Mouse (Mus musculus): ENCODE results near the gene Fgf14.
A peak's percentile ranks its signal among the peaks of the same experiment; 100 is the strongest.
"Not testable (repeated sequence)": the region's sequence is repeated elsewhere in the genome, so short reads cannot be mapped to it uniquely, and the experiment has no call there.

Fgf14 gene

GRCm38 (mm10) chr14:124676506-124677177, at the start of gene Fgf14:
Gene Fgf14, minus strand, starts transcription at chr14:124677127.
- DNase-seq (ENCODE audit: low read depth, low spot score) = no peak

GRCm38 (mm10) chr14:124677379-124677778, 452 bp upstream of the Fgf14 start:
- DNase-seq (ENCODE audit: low read depth, low spot score) = no peak

GRCm38 (mm10) chr14:124675654-124676505, 1.0 kb downstream of the Fgf14 start:
- DNase-seq (ENCODE audit: low read depth, low spot score) = no peak

GRCm38 (mm10) chr14:124675142-124675653, 1.7 kb downstream of the Fgf14 start:
- peak; percentile 25 for DNase-seq (ENCODE audit: low read depth, low spot score)

GRCm38 (mm10) chr14:124674536-124675141, 2.3 kb downstream of the Fgf14 start:
- DNase-seq (ENCODE audit: low read depth, low spot score) = no peak

GRCm38 (mm10) chr14:124669739-124670138, 7.2 kb downstream of the Fgf14 start:
- peak; percentile 76 for DNase-seq (ENCODE audit: low read depth, low spot score)

GRCm38 (mm10) chr14:124642822-124643221, 34.1 kb downstream of the Fgf14 start:
- no peak for DNase-seq (ENCODE audit: low read depth, low spot score)

- DNase-seq (ENCODE audit: low read depth, low spot score) = no peak
These were observed 42.0 kb downstream of the Fgf14 start for GRCm38 (mm10) chr14:124634881-124635280.

- no peak for DNase-seq (ENCODE audit: low read depth, low spot score)
These were observed 63.5 kb downstream of the Fgf14 start for GRCm38 (mm10) chr14:124613473-124613872.

- no peak for DNase-seq (ENCODE audit: low read depth, low spot score)
These were observed 70.8 kb downstream of the Fgf14 start for GRCm38 (mm10) chr14:124606036-124606711.

GRCm38 (mm10) chr14:124605031-124605743, 71.7 kb downstream of the Fgf14 start:
- DNase-seq (ENCODE audit: low read depth, low spot score) = no peak

- no peak for DNase-seq (ENCODE audit: low read depth, low spot score)
These were observed 100.4 kb downstream of the Fgf14 start for GRCm38 (mm10) chr14:124576571-124576970.

GRCm38 (mm10) chr14:124575130-124575885, 101.6 kb downstream of the Fgf14 start:
- no peak for DNase-seq (ENCODE audit: low read depth, low spot score)

GRCm38 (mm10) chr14:124566445-124566844, 110.5 kb downstream of the Fgf14 start:
- DNase-seq (ENCODE audit: low read depth, low spot score) = no peak

GRCm38 (mm10) chr14:124561544-124561943, 115.4 kb downstream of the Fgf14 start:
- no peak for DNase-seq (ENCODE audit: low read depth, low spot score)

- DNase-seq (ENCODE audit: low read depth, low spot score) = no peak
These were observed 140.8 kb downstream of the Fgf14 start for GRCm38 (mm10) chr14:124536106-124536505.

- DNase-seq (ENCODE audit: low read depth, low spot score) = not testable (repeated sequence)
These were observed 141.6 kb downstream of the Fgf14 start for GRCm38 (mm10) chr14:124535376-124535775.

- no peak for DNase-seq (ENCODE audit: low read depth, low spot score)
These were observed 144.9 kb downstream of the Fgf14 start for GRCm38 (mm10) chr14:124532051-124532450.

GRCm38 (mm10) chr14:124512009-124512408, 164.9 kb downstream of the Fgf14 start:
- no peak for DNase-seq (ENCODE audit: low read depth, low spot score)

- DNase-seq (ENCODE audit: low read depth, low spot score) = no peak
These were observed 188.0 kb downstream of the Fgf14 start for GRCm38 (mm10) chr14:124488971-124489370.
